Mouse (Mus musculus) heart, embryonic 10.5 days (tissue): ENCODE measurements around the gene Izumo4. TPM values are rescaled to one million over a fixed set of nuclear protein-coding genes. Genes with fewer than 3 reads are reported as not detected.

Experiments
- polyA plus RNA-seq: library from polyadenylated mRNA; unstranded; fragments of >200 nt; fragmentation: Nextera tagmentation; extraction: Ambion mirVana; gene quantifications from 2 replicates; pipeline ENCODE4 v1.2.1, GENCODE M21; 2016

Izumo4 gene
- polyA plus RNA-seq, 1 experiment from 2014 or later = 14.4 TPM

Other genes with a start within 250 kb of the Izumo4 start
- 0.44 TPM in 1 of 2 replicates, not detected in the other for gene Onecut3, start 207.3 kb upstream of the Izumo4 start, polyA plus RNA-seq
- gene Atp8b3, start 163.1 kb upstream of the Izumo4 start, polyA plus RNA-seq = 0.31 and 0.32 TPM in 2 replicates
- gene Rexo1, start 140.6 kb upstream of the Izumo4 start, polyA plus RNA-seq = 25.1 and 26.9 TPM in 2 replicates
- 7.9 and 8.1 TPM in 2 replicates for gene Klf16, start 124.9 kb upstream of the Izumo4 start, polyA plus RNA-seq
- gene Abhd17a, start 111.8 kb upstream of the Izumo4 start, polyA plus RNA-seq = 94.1 and 120 TPM in 2 replicates
- 97.4 and 97.9 TPM in 2 replicates for gene Scamp4, start 99.3 kb upstream of the Izumo4 start, polyA plus RNA-seq
- 5.8 and 9.3 TPM in 2 replicates for gene Adat3, start 99.3 kb upstream of the Izumo4 start, polyA plus RNA-seq
- gene Gm49322, start 96.2 kb upstream of the Izumo4 start, polyA plus RNA-seq = 3.1 and 3.5 TPM in 2 replicates
- gene Csnk1g2, start 79.3 kb upstream of the Izumo4 start, polyA plus RNA-seq = 110 and 150 TPM in 2 replicates
- gene Btbd2, start 45.1 kb upstream of the Izumo4 start, polyA plus RNA-seq = 59.0 and 69.9 TPM in 2 replicates
- 90.8 and 92.0 TPM in 2 replicates for gene Mknk2, start 24.1 kb upstream of the Izumo4 start, polyA plus RNA-seq
- 54.8 and 56.8 TPM in 2 replicates for gene Mob3a, start 207 bp upstream of the Izumo4 start, polyA plus RNA-seq
- 53.1 and 60.4 TPM in 2 replicates for gene Ap3d1, start 40.1 kb downstream of the Izumo4 start, polyA plus RNA-seq
- gene Dot1l, start 53.0 kb downstream of the Izumo4 start, polyA plus RNA-seq = 25.6 and 26.1 TPM in 2 replicates
- 70.6 and 84.1 TPM in 2 replicates for gene Sf3a2, start 96.0 kb downstream of the Izumo4 start, polyA plus RNA-seq
- gene Plekhj1, start 96.4 kb downstream of the Izumo4 start, polyA plus RNA-seq = 116 and 151 TPM in 2 replicates
- gene Amh, start 103.1 kb downstream of the Izumo4 start, polyA plus RNA-seq = not detected in 2 replicates
- 7.9 and 8.8 TPM in 2 replicates for gene Jsrp1, start 111.3 kb downstream of the Izumo4 start, polyA plus RNA-seq
- gene Oaz1, start 124.5 kb downstream of the Izumo4 start, polyA plus RNA-seq = 2,064 and 2,176 TPM in 2 replicates
- gene Lingo3, start 141.9 kb downstream of the Izumo4 start, polyA plus RNA-seq = 0.14 and 0.43 TPM in 2 replicates
- gene Lsm7, start 153.0 kb downstream of the Izumo4 start, polyA plus RNA-seq = 200 and 266 TPM in 2 replicates
- gene Sppl2b, start 153.1 kb downstream of the Izumo4 start, polyA plus RNA-seq = 32.1 and 34.6 TPM in 2 replicates
- not detected in 2 replicates for gene Tmprss9, start 169.7 kb downstream of the Izumo4 start, polyA plus RNA-seq
- 348 and 363 TPM in 2 replicates for gene Timm13, start 198.8 kb downstream of the Izumo4 start, polyA plus RNA-seq
- gene Lmnb2, start 216.1 kb downstream of the Izumo4 start, polyA plus RNA-seq = 39.7 and 47.3 TPM in 2 replicates
- gene Gadd45b, start 227.9 kb downstream of the Izumo4 start, polyA plus RNA-seq = 17.1 and 20.1 TPM in 2 replicates